Mouse (Mus musculus) liver, postnatal 0 days (tissue): ENCODE data around the gene Lzic.

ENCODE experiments used
- CTCF ChIP-seq: sonication (generic); IDR thresholded peaks from 2 replicates; pipeline ENCODE4 v1.5.1; 2016; ENCODE audit warnings: antibody characterized with exemption, low read depth
- EP300 ChIP-seq: IDR thresholded peaks from 2 replicates; pipeline ENCODE4 v1.6.1; 2016; ENCODE audit warnings: antibody characterized with exemption, low read depth, mild to moderate bottlenecking

DNA sequence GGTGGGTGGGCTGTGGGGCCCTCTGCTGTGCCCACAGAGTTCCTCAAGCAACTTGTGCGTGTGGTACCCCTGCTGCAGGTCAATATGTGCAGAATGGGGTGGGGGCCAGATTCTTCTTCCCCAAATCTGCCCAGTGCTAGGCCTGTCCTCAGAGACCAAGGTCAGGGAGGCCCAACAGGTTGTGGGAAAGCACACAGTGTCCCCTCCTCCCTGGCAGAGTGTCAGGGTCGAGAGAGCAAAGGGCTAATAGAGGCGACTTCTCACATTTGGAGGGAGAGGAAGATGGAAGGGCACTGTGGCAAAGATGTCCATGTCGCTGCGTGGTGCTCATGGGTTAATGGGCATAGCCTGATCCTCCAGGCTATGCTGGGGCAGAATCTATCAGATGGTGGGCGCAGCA, 40.8 kb downstream of the Lzic start:
- no peak for TF ChIP-seq CTCF
- no peak for TF ChIP-seq EP300
